Mouse (Mus musculus) gastrocnemius, adult 2 months (tissue): Measurements from ENCODE around the gene Thsd1. TPM values are rescaled to one million over a fixed set of nuclear protein-coding genes. Genes with fewer than 3 reads are reported as not detected.
A peak's percentile ranks its signal among the peaks of the same experiment; 100 is the strongest.

Experiments
- DNase-seq: peaks from one replicate; pipeline ENCODE4 v3.0.0; 2022
- H3K27ac ChIP-seq: fragments of 200-600 bp; 2 replicates; pipeline ENCODE4 v1.8.1; 2022; ENCODE audit warnings: mild to moderate bottlenecking
- H3K4me3 ChIP-seq: fragments of 200-600 bp; 2 replicates; pipeline ENCODE4 v1.8.1; 2022; ENCODE audit warnings: mild to moderate bottlenecking, moderate library complexity
- CTCF ChIP-seq: fragments of 200-600 bp; IDR thresholded peaks from 2 replicates; pipeline ENCODE4 v1.8.1; 2022; ENCODE audit warnings: antibody characterized with exemption, mild to moderate bottlenecking, moderate library complexity
- intact Hi-C: fragments of 180-260 bp; cut with DNase I; formaldehyde crosslinking; loops from one replicate; pipeline ENCODE4 v1.15.1; 2025
- total RNA-seq, 2 experiments: library from RNA; stranded (reverse); gene quantifications; 2 replicates each; pipeline ENCODE4 v1.2.3; 2021

The Thsd1 gene
- total RNA-seq, 2 experiments from 2014 or later, result 1.6 to 1.9 TPM

DNA sequence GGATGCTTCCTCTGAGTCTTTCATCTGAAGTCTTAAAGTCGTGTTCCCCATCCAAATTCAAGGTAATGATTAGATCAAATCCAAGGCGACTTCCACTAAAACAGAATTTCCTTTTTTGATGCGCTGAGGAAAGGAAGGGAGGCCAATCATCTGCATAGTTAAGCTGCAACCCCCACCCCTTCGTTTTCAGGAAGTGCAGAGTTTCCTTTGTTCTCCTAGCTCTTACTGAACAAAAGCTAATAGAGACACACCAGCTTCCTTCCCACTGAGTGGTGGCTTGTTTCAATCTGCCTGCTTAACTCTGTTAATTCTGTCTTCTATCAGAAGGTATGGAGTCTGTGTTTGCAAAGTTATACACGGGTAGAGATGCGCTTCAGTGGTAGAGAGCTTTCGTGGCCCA is 1.5 kb downstream of the Thsd1 start:
- Histone ChIP-seq H3K4me3 (peak overlapping the region; percentile 77), H3K27ac (peak overlapping the region; percentile 67)
- intact Hi-C loops, result no loop called here
- TF ChIP-seq CTCF, result no peak
- no peak for DNase-seq

DNA sequence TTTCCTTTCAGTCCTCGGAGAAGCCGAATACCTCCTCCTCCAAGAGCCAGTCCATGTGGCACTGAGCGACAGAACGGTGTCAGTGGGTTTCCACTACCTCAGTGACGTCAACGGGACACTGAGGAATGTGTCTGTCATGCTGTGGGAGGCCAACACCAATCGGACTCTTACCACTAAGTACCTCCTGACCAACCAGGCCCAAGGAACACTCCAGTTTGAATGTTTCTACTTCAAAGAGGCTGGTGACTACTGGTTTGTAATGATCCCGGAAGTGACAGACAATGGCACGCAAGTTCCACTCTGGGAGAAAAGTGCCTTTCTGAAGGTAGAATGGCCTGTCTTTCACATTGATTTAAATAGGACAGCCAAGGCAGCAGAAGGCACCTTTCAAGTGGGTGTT is 15.9 kb downstream of the Thsd1 start:
- Histone ChIP-seq H3K27ac (no peak overlapping the region), H3K4me3 (no peak overlapping the region)
- intact Hi-C loops, result no loop called here
- no peak for TF ChIP-seq CTCF
- DNase-seq, result no peak

- TF ChIP-seq CTCF, result no peak
- Histone ChIP-seq H3K27ac (no peak overlapping the region), H3K4me3 (no peak overlapping the region)
- no peak for DNase-seq
- intact Hi-C loops, result no loop called here
Observed at GRCm38 (mm10) chr8:22245663-22246062, 18.6 kb downstream of the Thsd1 start.

- Histone ChIP-seq H3K4me3 (no peak overlapping the region), H3K27ac (no peak overlapping the region)
- intact Hi-C loops, result no loop called here
- no peak for TF ChIP-seq CTCF
- no peak for DNase-seq
Observed at GRCm38 (mm10) chr8:22247956-22248355, 20.8 kb downstream of the Thsd1 start.

DNA sequence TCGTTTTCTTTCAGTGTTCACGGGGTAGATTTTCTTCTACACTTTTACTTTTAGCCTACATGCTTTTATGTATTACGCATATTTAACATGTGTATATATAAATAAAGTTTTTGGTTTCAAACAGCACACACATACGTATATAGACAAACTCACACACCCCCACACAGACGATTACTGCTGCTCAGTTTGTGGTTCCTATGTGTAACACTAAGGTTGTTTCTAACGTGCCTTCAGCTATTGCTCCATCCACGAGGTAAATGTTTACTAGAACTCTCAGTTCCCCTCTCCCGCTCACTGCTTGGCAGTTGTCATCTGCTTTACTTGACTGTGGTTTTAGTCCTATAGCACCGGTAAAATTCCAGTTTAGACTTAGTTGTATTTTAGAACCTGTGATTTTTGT is 22.0 kb downstream of the Thsd1 start:
- Histone ChIP-seq H3K4me3 (no peak overlapping the region), H3K27ac (no peak overlapping the region)
- no peak for TF ChIP-seq CTCF
- intact Hi-C loops, result no loop called here
- DNase-seq, result no peak

DNA sequence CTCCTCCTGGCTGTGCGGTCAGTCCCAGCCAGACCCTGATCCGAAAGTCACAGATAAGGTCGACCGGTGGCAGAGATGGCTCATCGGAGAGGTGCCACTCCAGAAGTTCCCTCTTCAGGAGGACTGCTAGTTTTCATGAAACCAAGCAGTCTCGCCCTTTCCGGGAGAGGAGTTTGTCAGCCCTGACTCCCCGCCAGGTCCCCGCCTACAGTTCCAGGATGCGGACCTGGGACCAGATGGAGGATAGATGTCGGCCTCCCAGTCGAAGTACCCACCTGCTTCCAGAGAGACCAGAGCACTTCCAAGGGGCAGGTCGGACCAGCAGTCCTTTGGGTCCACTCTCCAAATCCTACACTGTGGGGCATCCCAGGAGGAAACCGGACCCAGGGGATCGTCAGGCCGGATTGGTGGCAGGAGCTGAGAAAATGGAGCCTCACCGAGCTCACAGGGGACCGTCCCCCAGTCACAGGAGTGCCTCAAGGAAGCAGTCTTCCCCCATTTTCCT is 31.9 kb downstream of the Thsd1 start:
- DNase-seq, result peak; percentile 34
- Histone ChIP-seq H3K27ac (peak overlapping the region; percentile 54; the same call in 1 of the 2 replicates), H3K4me3 (0 out of 2 replicates have a peak overlapping the region, but pooled peaks have one; percentile 5)
- no peak for TF ChIP-seq CTCF
- intact Hi-C loops, result no loop called here

GRCm38 (mm10) chr8:22259531-22259930 is 32.4 kb downstream of the Thsd1 start:
- intact Hi-C loops, result no loop called here
- Histone ChIP-seq H3K4me3 (0 out of 2 replicates have a peak overlapping the region, but pooled peaks have one; percentile 5), H3K27ac (peak overlapping the region; percentile 54)
- no peak for TF ChIP-seq CTCF
- DNase-seq, result no peak

- no peak for TF ChIP-seq CTCF
- peak overlapping the region; percentile 64 for H3K27ac ChIP-seq
- intact Hi-C loops, result no loop called here
- no peak overlapping the region for H3K4me3 ChIP-seq
- no peak for DNase-seq
Observed at GRCm38 (mm10) chr8:22260091-22260722, 33.1 kb downstream of the Thsd1 start.

GRCm38 (mm10) chr8:22262267-22262666 is 35.2 kb downstream of the Thsd1 start:
- intact Hi-C loops, result no loop called here

DNA sequence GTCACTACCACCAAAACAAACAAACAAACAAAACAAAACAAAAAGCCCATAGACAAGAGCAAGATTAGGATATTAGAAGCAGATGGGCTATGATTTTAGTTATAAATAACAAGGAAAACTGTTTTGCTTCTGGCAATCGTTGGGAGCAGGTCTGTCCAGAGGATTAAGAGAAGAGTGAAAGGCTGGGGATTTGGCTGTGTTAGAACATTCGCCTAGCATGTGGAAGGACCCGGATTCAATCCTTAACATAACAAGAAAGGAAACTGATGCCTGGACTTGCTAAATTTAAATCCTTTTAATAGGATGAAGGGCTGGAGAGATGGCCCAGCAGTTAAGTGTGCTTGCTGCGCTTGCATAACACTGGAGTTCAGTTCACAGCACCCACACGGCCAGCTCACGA is 37.2 kb downstream of the Thsd1 start:
- no peak for TF ChIP-seq CTCF
- H3K4me3 ChIP-seq, result no peak overlapping the region
- intact Hi-C loops, result no loop called here
- peak overlapping the region; percentile 10; the same call in 1 of the 2 replicates for H3K27ac ChIP-seq
- no peak for DNase-seq

More at GRCm38 (mm10) chr8:22262267-22262666, 35.2 kb downstream of the Thsd1 start:
- DNase-seq, result peak; percentile 49
- no peak for TF ChIP-seq CTCF
- no peak overlapping the region for H3K27ac ChIP-seq
- no peak overlapping the region for H3K4me3 ChIP-seq

GRCm38 (mm10) chr8:22264787-22265186 is 37.7 kb downstream of the Thsd1 start:
- H3K4me3 ChIP-seq, result no peak overlapping the region
- DNase-seq, result peak; percentile 43
- H3K27ac ChIP-seq, result 0 out of 2 replicates have a peak overlapping the region, but pooled peaks have one; percentile 10
- intact Hi-C loops, result no loop called here
- TF ChIP-seq CTCF, result no peak

GRCm38 (mm10) chr8:22265194-22265593 is 38.1 kb downstream of the Thsd1 start:
- intact Hi-C loops, result no loop called here

DNA sequence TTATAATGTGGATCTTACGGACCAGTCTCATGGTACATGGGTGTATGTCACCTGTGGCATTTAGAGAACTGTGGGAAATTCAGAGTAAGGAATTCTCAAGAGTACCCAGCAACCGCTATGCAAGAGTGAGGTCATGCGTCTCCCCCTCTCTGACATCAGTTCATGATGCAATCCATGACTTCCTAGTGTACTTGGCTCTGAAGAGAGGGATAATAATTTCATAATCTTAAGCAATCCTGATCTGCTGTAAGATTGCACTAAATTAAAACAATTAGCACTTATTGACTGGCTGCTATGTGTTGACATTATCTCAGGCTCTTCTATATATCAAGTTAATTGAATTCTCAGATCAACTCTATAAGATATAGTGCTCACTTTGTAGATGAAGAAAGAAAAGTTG is 39.7 kb downstream of the Thsd1 start:
- intact Hi-C loops, result no loop called here
- H3K27ac ChIP-seq, result no peak overlapping the region
- DNase-seq, result no peak
- no peak for TF ChIP-seq CTCF
- no peak overlapping the region for H3K4me3 ChIP-seq

More at GRCm38 (mm10) chr8:22265194-22265593, 38.1 kb downstream of the Thsd1 start:
- no peak overlapping the region for H3K4me3 ChIP-seq
- no peak for TF ChIP-seq CTCF
- H3K27ac ChIP-seq, result no peak overlapping the region
- no peak for DNase-seq

DNA sequence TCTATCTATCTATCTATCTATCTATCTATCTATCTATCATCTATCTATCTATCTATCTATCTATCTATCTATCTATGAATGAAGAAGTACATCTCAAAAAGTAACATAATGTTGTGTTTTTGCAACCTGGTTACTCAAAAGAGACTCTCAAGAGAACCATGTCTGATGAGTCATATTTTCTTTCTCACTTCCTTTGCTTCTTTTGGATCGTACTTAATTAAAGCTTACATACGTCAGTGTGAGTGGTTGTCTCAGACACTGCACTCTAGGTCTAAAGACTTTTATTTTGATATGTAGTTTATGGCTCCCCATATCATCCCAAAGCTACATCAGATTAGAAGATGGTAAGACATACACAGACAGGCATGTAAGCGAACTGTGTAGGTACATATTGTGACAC is 46.0 kb downstream of the Thsd1 start:
- Histone ChIP-seq H3K4me3 (no peak overlapping the region), H3K27ac (no peak overlapping the region)
- intact Hi-C loops, result no loop called here
- no peak for DNase-seq
- no peak for TF ChIP-seq CTCF
